Mouse (Mus musculus): Measurements from ENCODE around the gene Syce1. TPM values are rescaled to one million over a fixed set of nuclear protein-coding genes. Genes with fewer than 3 reads are reported as not detected.
A peak's percentile ranks its signal among the peaks of the same experiment; 100 is the strongest.
"Not testable (repeated sequence)": the region's sequence is repeated elsewhere in the genome, so short reads cannot be mapped to it uniquely, and the experiment has no call there.

Gene Syce1
- total RNA-seq, 2 experiments from 2014 or later: 0.40 TPM; not detected in 1

DNA sequence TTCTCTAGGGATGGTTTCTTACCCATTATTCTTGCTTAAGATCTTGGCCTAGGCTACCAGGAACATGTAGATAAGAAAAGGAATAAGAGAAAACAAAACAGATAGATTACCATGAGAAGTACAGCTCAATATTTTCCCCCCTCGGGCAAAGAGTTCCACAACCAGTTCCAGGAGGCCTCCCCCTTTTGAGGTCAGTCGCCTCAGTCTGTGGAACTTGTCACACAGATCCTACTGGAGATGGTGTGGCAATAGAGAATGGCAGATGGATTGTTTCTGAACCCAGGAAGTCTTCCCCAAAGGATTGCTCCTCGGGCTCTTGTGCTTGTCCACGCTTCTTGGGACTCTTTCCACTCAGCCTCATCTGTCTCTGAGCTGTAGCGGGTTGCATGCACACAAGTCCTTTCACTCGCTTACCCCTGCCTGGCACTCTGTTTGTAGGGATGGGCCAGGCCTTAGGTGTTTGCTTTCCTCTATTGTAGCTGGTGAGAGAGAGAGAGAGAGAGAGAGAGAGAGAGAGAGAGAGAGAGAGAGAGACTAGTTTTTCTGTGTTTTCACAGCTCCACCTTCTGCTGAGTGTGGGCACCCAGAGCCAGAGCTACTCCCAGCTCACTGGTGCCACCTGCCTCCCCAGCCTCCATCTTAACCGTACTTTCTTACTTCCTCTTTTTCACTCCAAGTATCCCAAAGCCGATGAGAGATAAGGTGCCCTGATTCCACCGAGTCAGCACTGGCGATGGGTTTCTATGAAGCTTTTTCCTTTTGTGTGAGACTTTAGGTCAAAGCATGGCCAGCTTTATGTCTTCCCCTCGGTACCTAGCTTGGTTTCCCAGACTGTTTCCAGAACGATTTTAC, 21.5 kb downstream of the Syce1 start:
- no peak for DNase-seq

DNA sequence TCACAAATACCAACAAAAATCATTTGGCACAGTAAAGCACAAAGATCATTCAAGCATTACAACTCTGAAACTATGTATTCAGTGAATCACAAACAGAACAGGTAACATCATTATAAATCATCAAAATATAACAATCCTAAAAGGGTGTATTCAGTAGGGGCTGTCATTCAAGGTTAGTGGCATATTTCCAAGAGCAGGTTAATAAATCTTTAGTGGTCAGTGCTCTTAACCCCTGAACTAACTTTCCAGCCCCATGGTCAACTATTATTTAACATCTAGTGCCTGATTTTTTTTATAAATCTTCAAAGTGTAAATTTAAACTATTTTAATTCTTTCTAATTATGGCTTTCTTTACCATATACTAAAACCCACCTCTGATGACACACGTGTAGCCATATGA, 22.3 kb downstream of the Syce1 start:
- DNase-seq: not testable (repeated sequence)

DNA sequence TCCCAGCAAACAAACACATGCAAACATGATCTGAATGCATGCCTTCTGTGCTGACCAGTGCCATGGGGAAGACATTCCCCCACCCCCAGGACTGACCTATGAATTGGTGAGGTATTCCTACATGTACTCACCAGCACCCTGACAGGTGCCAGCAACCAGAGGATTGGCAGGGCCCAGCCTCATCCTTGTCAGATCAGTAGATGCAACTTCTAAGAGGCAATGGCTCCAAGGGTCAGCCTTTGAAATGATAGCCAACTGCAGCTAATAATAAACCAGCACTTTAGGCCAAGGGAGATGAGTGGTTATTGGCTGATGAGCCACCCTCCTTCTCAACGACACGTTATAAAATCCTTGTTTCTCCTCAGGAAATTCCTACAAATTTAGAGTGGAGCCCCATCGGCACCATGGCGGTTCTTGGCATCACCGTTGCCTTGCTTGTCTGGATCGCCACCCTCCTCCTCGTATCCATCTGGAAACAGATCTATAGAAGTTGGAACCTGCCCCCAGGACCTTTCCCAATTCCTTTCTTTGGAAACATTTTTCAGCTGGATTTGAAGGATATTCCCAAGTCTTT, 24.1 kb downstream of the Syce1 start, which contains the start of gene Cyp2e1:
Gene Cyp2e1, plus strand, starts transcription at position 293 of the 574 bp plus-strand sequence.
- no peak for DNase-seq

DNA sequence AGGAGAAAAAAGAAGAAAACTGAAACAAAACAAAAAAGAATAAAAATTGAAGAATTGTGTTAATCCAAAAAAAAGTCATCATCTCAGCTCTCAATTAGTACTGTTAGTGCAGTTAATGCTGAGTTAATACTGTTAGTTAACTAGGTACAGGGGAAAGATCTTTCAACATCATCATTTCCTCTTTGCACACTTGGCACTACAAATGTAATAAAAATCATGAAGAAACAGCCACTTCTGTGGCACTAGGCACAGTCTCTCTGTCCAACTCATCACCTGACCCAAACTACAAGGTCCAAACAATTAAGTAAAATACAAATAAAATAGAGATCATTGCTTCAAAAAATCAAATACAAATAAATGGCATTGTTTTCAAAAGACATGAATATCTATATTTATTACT, 27.0 kb downstream of the Syce1 start:
- no peak for DNase-seq

DNA sequence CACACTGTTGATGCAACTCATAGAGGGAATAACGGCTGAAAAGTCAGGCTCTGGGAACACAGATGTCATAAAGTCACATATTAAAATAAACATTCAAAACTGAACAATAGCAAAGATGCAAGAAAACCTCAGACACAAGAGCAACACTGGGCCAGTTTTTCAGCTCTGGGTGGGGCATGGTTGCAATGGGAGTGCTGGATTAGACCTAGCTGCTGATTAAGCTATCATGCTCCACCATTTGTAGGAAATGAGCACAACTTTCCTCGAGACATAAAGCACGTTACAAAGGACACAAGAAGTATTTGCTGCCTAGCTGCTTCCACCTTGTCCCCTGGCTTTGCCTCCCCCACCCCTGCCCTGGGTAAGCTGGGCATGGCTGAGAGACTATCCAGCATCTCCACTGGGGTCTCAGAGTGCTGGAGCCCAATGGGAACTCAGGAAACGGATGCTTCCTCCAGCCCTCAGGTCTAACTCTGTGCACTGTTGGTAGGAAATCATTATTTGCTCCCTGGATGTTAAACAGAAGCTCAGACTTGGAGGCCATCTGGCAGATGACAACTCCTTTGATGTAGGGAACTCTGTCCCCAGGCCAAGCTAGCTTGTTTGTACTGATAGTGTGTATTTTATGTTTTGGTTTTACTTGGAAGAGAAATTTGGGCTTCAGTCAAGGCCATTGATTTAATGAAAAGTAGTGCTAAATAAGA, 31.3 kb downstream of the Syce1 start:
- peak in 1 of 2 experiments; percentile 10 for DNase-seq

DNA sequence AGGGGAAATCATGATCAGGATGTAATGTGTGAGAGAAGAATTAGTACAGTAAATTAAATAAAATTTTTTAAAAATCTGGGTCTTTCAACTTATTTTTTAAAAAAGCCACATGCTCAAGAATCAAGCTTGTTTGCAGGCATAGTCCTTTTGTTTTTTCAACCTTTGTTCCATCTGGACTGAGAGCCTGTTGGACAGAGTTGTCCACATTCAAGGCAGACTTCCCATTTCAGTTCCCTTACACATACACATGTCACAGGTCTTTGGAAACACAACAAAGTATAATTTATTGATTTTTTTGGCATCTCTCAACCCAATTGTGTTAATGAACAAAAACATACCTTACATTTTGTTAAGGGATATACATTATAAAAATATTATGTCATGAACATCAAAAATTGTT, 33.1 kb downstream of the Syce1 start:
- DNase-seq: no peak

DNA sequence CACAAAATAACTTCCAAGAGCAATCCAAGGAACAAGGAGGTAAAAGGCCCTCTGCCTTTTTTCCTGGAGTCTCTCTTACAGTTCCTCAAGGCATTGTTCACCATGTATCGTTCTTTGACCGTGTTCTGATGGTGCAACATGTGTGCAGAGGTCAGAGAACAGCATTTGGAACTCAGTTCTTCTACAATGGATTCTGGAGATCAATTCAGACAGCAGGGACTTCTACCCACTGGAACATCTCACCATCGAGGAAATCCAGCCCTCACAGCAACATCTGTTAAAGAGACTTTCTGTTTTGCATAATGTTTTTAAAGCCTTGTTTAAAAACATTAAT, 38.9 kb downstream of the Syce1 start:
- DNase-seq: no peak

DNA sequence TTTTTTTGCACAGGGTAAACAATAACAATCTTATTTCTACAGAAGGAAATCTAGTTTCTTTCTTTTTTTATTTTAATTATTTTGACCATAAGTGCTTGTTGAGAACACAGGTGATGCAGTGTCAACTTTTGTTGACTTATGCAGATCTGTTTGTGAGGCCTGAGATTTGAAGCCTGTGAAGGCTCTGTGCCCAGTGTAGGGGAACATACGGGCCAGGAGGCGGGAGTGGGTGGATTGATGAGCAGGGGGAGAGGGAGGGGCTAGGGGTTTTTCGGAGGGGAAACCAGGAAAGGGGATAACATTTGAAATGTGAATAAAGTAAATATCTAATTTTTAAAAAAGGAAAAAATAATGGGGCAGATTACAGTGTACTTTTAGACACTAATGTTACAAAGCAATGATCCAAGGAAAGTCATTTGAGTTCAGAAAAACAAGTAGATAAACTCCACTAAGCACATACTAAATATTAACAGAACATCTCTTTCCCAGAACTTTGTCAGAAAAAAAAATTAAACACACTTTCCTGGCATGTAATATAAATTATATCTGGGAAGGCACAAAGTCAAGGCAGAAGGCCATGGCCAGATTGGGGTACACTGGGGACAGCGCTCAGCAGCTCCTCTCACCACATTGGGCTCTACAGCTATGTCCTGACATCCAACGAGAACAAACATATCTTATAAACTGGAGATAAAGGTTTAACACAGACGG, 39.4 kb downstream of the Syce1 start:
- peak; percentile 40 to 48 for DNase-seq

DNA sequence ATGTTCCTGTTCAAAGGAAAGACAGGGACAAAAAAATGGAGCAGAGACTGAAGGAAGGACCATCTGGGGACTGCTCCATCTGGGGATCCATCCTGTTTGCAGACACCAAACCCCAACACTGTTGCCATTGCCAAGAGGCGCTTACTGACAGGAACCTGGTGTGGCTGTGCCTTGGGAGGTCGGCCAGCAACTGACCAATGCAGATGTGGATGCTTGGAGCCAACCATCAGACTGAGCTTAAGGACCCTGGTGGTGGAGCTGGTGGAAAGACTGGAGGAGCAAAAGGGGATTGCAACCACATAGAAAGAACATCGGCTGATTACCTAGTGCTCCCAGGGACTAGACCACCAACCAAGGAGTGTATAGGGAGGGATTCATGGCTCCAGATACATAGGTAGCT, 40.2 kb downstream of the Syce1 start:
- DNase-seq: no peak

DNA sequence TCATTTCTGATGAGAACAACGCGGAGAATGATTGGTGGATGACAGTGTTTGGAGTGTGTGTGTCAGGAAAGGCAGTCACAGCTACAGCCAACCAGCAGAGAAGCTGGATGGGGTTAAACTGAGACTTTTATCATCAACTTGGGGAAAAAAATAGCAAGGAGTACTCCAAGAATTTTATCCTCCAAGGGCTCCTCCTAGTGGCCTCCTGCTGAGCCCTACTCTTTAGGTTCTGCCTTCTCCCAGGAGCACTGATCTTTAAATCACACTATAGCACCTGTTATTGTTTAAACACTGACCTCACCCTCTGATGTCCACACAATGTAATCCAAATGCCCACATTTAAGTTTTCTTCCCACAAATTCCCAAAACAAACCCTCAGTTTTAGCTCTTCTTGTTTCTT, 54.5 kb downstream of the Syce1 start:
- DNase-seq: no peak

Other genes starting within 250 kb of the Syce1 start
- not detected for gene Olfr538, start 220.0 kb downstream of the Syce1 start, total RNA-seq (2021)
- under 1 TPM; 0.43 to 0.45 TPM for gene Olfr46, start 186.6 kb downstream of the Syce1 start, total RNA-seq (2021)
- gene Olfr61, start 158.9 kb downstream of the Syce1 start, total RNA-seq (2021): under 1 TPM in 1 of 2 experiments, not detected in 1; 0.37 TPM
- not detected for gene Olfr53, start 141.4 kb downstream of the Syce1 start, total RNA-seq (2021)
- gene Olfr539, start 127.9 kb downstream of the Syce1 start, total RNA-seq (2021): under 1 TPM; 0.17 to 0.43 TPM
- under 1 TPM; 0.10 TPM for gene Olfr45, start 105.9 kb downstream of the Syce1 start, total RNA-seq (2021)
- not detected for gene Olfr541, start 90.6 kb downstream of the Syce1 start, total RNA-seq (2021)
- not detected for gene Cyp2e1, start 24.1 kb downstream of the Syce1 start, total RNA-seq (2021)
- 10 to 100 TPM; 12.3 to 13.3 TPM for gene Zfp941, start 34.3 kb upstream of the Syce1 start, total RNA-seq (2021)
- 1 to 10 TPM; 1.8 to 2.9 TPM for gene Urah, start 47.2 kb upstream of the Syce1 start, total RNA-seq (2021)
- not detected for gene Scgb1c1, start 57.7 kb upstream of the Syce1 start, total RNA-seq (2021)
- gene Odf3, start 60.0 kb upstream of the Syce1 start, total RNA-seq (2021): not detected
- gene Gm45785, start 68.5 kb upstream of the Syce1 start, total RNA-seq (2021): not detected
- 10 to 100 TPM; 76.8 to 83.7 TPM for gene Ric8a, start 69.1 kb upstream of the Syce1 start, total RNA-seq (2021)
- 10 to 100 TPM; 27.2 to 28.1 TPM for gene Bet1l, start 69.7 kb upstream of the Syce1 start, total RNA-seq (2021)
- gene Psmd13, start 94.1 kb upstream of the Syce1 start, total RNA-seq (2021): 100 to 1,000 TPM; 113 to 119 TPM
- 10 to 100 TPM; 64.6 to 71.8 TPM for gene Sirt3, start 94.5 kb upstream of the Syce1 start, total RNA-seq (2021)
- 1 to 10 TPM; 1.2 to 1.3 TPM for gene Cox8b, start 112.6 kb upstream of the Syce1 start, total RNA-seq (2021)
- gene Nlrp6, start 133.1 kb upstream of the Syce1 start, total RNA-seq (2021): under 1 TPM; 0.30 to 0.35 TPM
- gene Pgghg, start 153.5 kb upstream of the Syce1 start, total RNA-seq (2021): 1 to 10 TPM; 3.9 to 4.0 TPM
- gene Ifitm5, start 162.4 kb upstream of the Syce1 start, total RNA-seq (2021): not detected
- not detected for gene Gm45717, start 168.1 kb upstream of the Syce1 start, total RNA-seq (2021)
- 10 to 100 TPM in 1 of 2 experiments, 1 to 10 TPM in 1; 8.4 to 14.1 TPM for gene Ifitm2, start 168.1 kb upstream of the Syce1 start, total RNA-seq (2021)
- gene Ifitm1, start 179.4 kb upstream of the Syce1 start, total RNA-seq (2021): 1 to 10 TPM; 1.6 to 3.8 TPM
- 10 to 100 TPM; 11.1 to 11.4 TPM for gene Ifitm3, start 222.9 kb upstream of the Syce1 start, total RNA-seq (2021)
- gene Ifitm6, start 230.1 kb upstream of the Syce1 start, total RNA-seq (2021): under 1 TPM in 1 of 2 experiments, not detected in 1; 0.63 TPM
- not detected for gene Gm17387, start 241.3 kb upstream of the Syce1 start, total RNA-seq (2021)